Mouse (Mus musculus) kidney, embryonic 14.5 days (tissue): Measurements from ENCODE around the gene Hnrnpa3. TPM values are rescaled to one million over a fixed set of nuclear protein-coding genes. Genes with fewer than 3 reads are reported as not detected.

Source experiments
- ATAC-seq: fragments of 200-750 bp; cut with Nextera tagmentation; 2 replicates; pipeline ENCODE4 v1.8.0; 2017; ENCODE audit warnings: moderate number of reproducible peaks, mild to moderate bottlenecking, moderate TSS enrichment, moderate library complexity; ENCODE audit not compliant: low FRiP score, low TSS enrichment
- H3K27ac ChIP-seq: fragments of 300-500 bp; sonication (generic); 2 replicates; pipeline ENCODE4 v1.5.1; 2014; ENCODE audit warnings: low read depth, mild to moderate bottlenecking, low read length, moderate library complexity, mixed read lengths
- H3K27me3 ChIP-seq: fragments of 300-500 bp; sonication (generic); 2 replicates; pipeline ENCODE4 v1.6.1; 2014; ENCODE audit warnings: mild to moderate bottlenecking, low read length; ENCODE audit not compliant: control insufficient read depth, insufficient read depth
- H3K36me3 ChIP-seq: fragments of 300-500 bp; sonication (generic); 2 replicates; pipeline ENCODE4 v1.6.1; 2014; ENCODE audit warnings: low read length, mixed read lengths; ENCODE audit not compliant: control insufficient read depth, insufficient read depth
- H3K4me1 ChIP-seq: fragments of 300-500 bp; sonication (generic); 2 replicates; pipeline ENCODE4 v1.6.1; 2014; ENCODE audit warnings: low read length, mixed read lengths; ENCODE audit not compliant: control insufficient read depth, insufficient read depth
- H3K4me2 ChIP-seq: fragments of 300-500 bp; sonication (generic); replicated peaks from 2 replicates; pipeline ENCODE4 v1.6.1; 2014; ENCODE audit warnings: low read depth, mild to moderate bottlenecking, low read length
- H3K4me3 ChIP-seq: fragments of 300-500 bp; sonication (generic); 2 replicates; pipeline ENCODE4 v1.5.1; 2014; ENCODE audit warnings: mild to moderate bottlenecking, low read length
- H3K9ac ChIP-seq: fragments of 300-500 bp; sonication (generic); 2 replicates; pipeline ENCODE4 v1.6.1; 2014; ENCODE audit warnings: low read depth, mild to moderate bottlenecking, low read length, moderate library complexity
- H3K9me3 ChIP-seq: fragments of 300-500 bp; sonication (generic); 2 replicates; pipeline ENCODE4 v1.6.1; 2016; ENCODE audit warnings: low read length; ENCODE audit not compliant: control insufficient read depth
- WGBS: fragments of 180-500 bp; shearing (Covaris S2); extraction: QIAGEN DNeasy Blood & Tissue Kit; methylation state at CpG from one replicate; pipeline ENCODE4 v1.1.7; 2014; 5-methylcytosine and 5-hydroxymethylcytosine counted together
- polyA plus RNA-seq: library from polyadenylated mRNA; unstranded; fragments of >200 nt; fragmentation: Nextera tagmentation; extraction: Ambion mirVana; gene quantifications from 2 replicates; pipeline ENCODE4 v1.2.1, GENCODE M21; 2014

Hnrnpa3 gene
- polyA plus RNA-seq, 1 experiment from 2014 or later = 300 TPM

DNA sequence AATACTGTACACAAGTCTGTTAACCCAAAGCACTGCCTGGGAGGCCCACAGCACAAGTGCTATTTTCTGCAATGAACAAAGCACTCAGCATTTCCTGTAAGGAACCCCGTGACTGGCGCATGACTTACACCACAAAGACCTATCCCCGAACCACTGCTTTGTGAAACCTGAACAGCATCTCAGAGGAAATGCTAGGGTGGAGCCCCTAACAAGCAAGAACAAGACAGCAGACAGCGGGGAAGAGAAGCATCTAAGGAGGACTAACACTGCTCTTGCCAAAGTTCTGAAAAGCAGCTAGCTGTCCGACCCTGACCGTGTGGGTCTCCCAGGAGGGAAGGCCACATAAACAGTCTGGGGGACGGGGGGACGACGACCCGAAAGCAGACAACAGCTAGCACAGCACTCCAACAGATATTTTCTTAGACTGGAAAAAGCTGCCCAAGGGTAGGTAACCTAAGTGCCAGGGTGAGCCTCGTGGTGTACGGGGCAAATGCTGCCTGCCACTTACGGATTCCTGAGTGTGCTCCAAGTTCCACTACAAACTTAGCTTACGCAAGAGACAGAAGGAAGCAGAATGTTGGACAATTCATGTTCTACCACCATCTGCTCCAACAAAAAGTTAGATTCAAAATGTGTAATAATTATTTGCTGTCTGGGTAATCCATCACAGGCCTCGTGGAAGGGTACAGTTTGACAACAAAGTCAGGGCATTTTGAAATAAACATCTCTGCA, 24.1 kb downstream of the Hnrnpa3 start:
- Histone ChIP-seq H3K9me3 (no peaks in the 10 kb centered on the region), H3K4me2 (no peak overlapping the region), H3K36me3 (peaks cover 13% of the 10 kb centered on the region), H3K9ac (no peak overlapping the region), H3K27me3 (no peaks in the 10 kb centered on the region), H3K4me3 (no peak overlapping the region), H3K27ac (peak overlapping the region; percentile 13; the same call in 1 of the 2 replicates), H3K4me1 (peaks cover 30% of the 10 kb centered on the region; the same call in 1 of the 2 replicates)
- WGBS = 64% methylated on average over 15 of the region's 15 CpGs
- no peak; the same call in 1 of the 2 replicates for ATAC-seq

DNA sequence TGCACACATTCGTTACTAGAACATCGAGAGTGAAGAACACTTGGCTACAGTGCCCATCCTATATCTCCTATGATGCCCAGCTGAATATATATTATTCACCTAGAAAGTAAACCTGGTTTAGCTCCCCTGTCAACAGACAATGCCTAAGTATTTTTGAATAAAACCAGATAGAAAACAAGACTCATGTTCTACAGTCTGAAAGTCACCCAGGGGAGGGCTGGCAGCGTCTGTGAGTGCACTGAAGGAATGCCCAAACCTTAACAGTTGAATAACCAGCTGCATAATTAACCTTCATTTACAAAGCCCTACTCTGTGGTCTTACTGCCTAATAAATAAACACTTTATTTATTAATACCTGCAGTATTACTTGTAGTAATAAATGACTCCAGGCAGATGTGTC, 25.5 kb downstream of the Hnrnpa3 start:
- no peak overlapping the region for H3K9ac ChIP-seq
- WGBS = 80% methylated on average over 3 of the region's 3 CpGs
- ATAC-seq = no peak
- H3K36me3 ChIP-seq = no peaks in the 10 kb centered on the region
- no peaks in the 10 kb centered on the region for H3K27me3 ChIP-seq
- H3K9me3 ChIP-seq = no peaks in the 10 kb centered on the region
- H3K4me3 ChIP-seq = no peak overlapping the region
- peaks cover 30% of the 10 kb centered on the region; the same call in 1 of the 2 replicates for H3K4me1 ChIP-seq
- no peak overlapping the region for H3K27ac ChIP-seq
- no peak overlapping the region for H3K4me2 ChIP-seq

- H3K9me3 ChIP-seq = no peaks in the 10 kb centered on the region
- 56% methylated on average over 6 of the region's 6 CpGs for WGBS
- H3K4me3 ChIP-seq = no peak overlapping the region
- no peaks in the 10 kb centered on the region for H3K36me3 ChIP-seq
- H3K27me3 ChIP-seq = no peaks in the 10 kb centered on the region
- H3K27ac ChIP-seq = no peak overlapping the region
- no peak overlapping the region for H3K9ac ChIP-seq
- peak; percentile 14; the same call in 1 of the 2 replicates for ATAC-seq
- H3K4me2 ChIP-seq = no peak overlapping the region
- H3K4me1 ChIP-seq = peaks cover 30% of the 10 kb centered on the region; the same call in 1 of the 2 replicates
These were observed 26.4 kb downstream of the Hnrnpa3 start for GRCm38 (mm10) chr2:75685458-75685861.

- Histone ChIP-seq H3K9me3 (no peaks in the 10 kb centered on the region), H3K4me2 (no peak overlapping the region), H3K4me1 (peaks cover 23% of the 10 kb centered on the region; the same call in 1 of the 2 replicates), H3K4me3 (no peak overlapping the region), H3K27ac (no peak overlapping the region), H3K9ac (no peak overlapping the region), H3K36me3 (no peaks in the 10 kb centered on the region), H3K27me3 (no peaks in the 10 kb centered on the region)
- no peak for ATAC-seq
- 85% methylated on average over 10 of the region's 10 CpGs for WGBS
These were observed 28.1 kb downstream of the Hnrnpa3 start for GRCm38 (mm10) chr2:75687040-75687749.

- WGBS = 95% methylated on average over 1 of the region's 1 CpGs
- H3K27ac ChIP-seq = no peak overlapping the region
These were observed 29.8 kb downstream of the Hnrnpa3 start for GRCm38 (mm10) chr2:75688901-75689300.

GRCm38 (mm10) chr2:75689482-75690158, 30.6 kb downstream of the Hnrnpa3 start:
- Histone ChIP-seq H3K4me2 (no peak overlapping the region), H3K4me3 (no peak overlapping the region), H3K27ac (no peak overlapping the region), H3K4me1 (peaks cover 20% of the 10 kb centered on the region; the same call in 1 of the 2 replicates), H3K36me3 (no peaks in the 10 kb centered on the region), H3K9ac (no peak overlapping the region), H3K27me3 (no peaks in the 10 kb centered on the region), H3K9me3 (no peaks in the 10 kb centered on the region)
- 43% methylated on average over 10 of the region's 10 CpGs for WGBS
- ATAC-seq = peak; percentile 54; the same call in 1 of the 2 replicates

More at GRCm38 (mm10) chr2:75688901-75689300, 29.8 kb downstream of the Hnrnpa3 start:
- peaks cover 24% of the 10 kb centered on the region; the same call in 1 of the 2 replicates for H3K4me1 ChIP-seq
- H3K36me3 ChIP-seq = no peaks in the 10 kb centered on the region
- no peaks in the 10 kb centered on the region for H3K27me3 ChIP-seq
- no peak overlapping the region for H3K9ac ChIP-seq
- H3K4me2 ChIP-seq = no peak overlapping the region
- no peak overlapping the region for H3K4me3 ChIP-seq
- no peaks in the 10 kb centered on the region for H3K9me3 ChIP-seq
- ATAC-seq = no peak

- no peak overlapping the region for H3K4me2 ChIP-seq
- ATAC-seq = no peak
- H3K27ac ChIP-seq = no peak overlapping the region
- H3K4me1 ChIP-seq = peaks cover 22% of the 10 kb centered on the region; the same call in 1 of the 2 replicates
- WGBS = 93% methylated on average over 4 of the region's 4 CpGs
- H3K4me3 ChIP-seq = no peak overlapping the region
- no peaks in the 10 kb centered on the region for H3K27me3 ChIP-seq
- H3K9me3 ChIP-seq = no peaks in the 10 kb centered on the region
- H3K9ac ChIP-seq = no peak overlapping the region
- no peaks in the 10 kb centered on the region for H3K36me3 ChIP-seq
These were observed 31.6 kb downstream of the Hnrnpa3 start for GRCm38 (mm10) chr2:75690656-75691055.

- Histone ChIP-seq H3K27ac (no peak overlapping the region), H3K27me3 (no peaks in the 10 kb centered on the region), H3K36me3 (no peaks in the 10 kb centered on the region), H3K4me2 (no peak overlapping the region), H3K9ac (no peak overlapping the region), H3K4me1 (peaks cover 18% of the 10 kb centered on the region), H3K9me3 (no peaks in the 10 kb centered on the region), H3K4me3 (no peak overlapping the region)
- ATAC-seq = no peak
- WGBS = 62% methylated on average over 8 of the region's 8 CpGs
These were observed 32.3 kb downstream of the Hnrnpa3 start for GRCm38 (mm10) chr2:75691316-75691715.
